Mouse (Mus musculus) kidney, embryonic 15.5 days (tissue): Measurements from ENCODE around the gene Aplnr. TPM values are rescaled to one million over a fixed set of nuclear protein-coding genes. Genes with fewer than 3 reads are reported as not detected.
A peak's percentile ranks its signal among the peaks of the same experiment; 100 is the strongest.

Experiments used
- ATAC-seq: fragments of 200-750 bp; cut with Nextera tagmentation; replicated peaks from 2 replicates; pipeline ENCODE4 v1.8.0; 2017; ENCODE audit warnings: moderate TSS enrichment; ENCODE audit not compliant: low FRiP score
- H3K27ac ChIP-seq: fragments of 300-500 bp; sonication (generic); 2 replicates; pipeline ENCODE4 v1.5.1; 2015; ENCODE audit warnings: mild to moderate bottlenecking, inconsistent platforms
- H3K27me3 ChIP-seq: fragments of 300-500 bp; sonication (generic); 2 replicates; pipeline ENCODE4 v1.6.1; 2015; ENCODE audit warnings: inconsistent platforms
- H3K36me3 ChIP-seq: fragments of 300-500 bp; sonication (generic); 2 replicates; pipeline ENCODE4 v1.6.1; 2015; ENCODE audit warnings: inconsistent platforms
- H3K4me1 ChIP-seq: fragments of 300-500 bp; sonication (generic); 2 replicates; pipeline ENCODE4 v1.6.1; 2015; ENCODE audit warnings: inconsistent platforms
- H3K4me2 ChIP-seq: fragments of 300-500 bp; sonication (generic); 2 replicates; pipeline ENCODE4 v1.6.1; 2015; ENCODE audit warnings: moderate library complexity, mild to moderate bottlenecking, inconsistent platforms
- H3K4me3 ChIP-seq: fragments of 300-500 bp; sonication (generic); replicated peaks from 2 replicates; pipeline ENCODE4 v1.5.1; 2015; ENCODE audit warnings: mild to moderate bottlenecking, inconsistent platforms
- H3K9ac ChIP-seq: fragments of 300-500 bp; sonication (generic); 2 replicates; pipeline ENCODE4 v1.6.1; 2015; ENCODE audit warnings: mild to moderate bottlenecking, inconsistent platforms
- H3K9me3 ChIP-seq: fragments of 300-500 bp; sonication (generic); replicated peaks from 2 replicates; pipeline ENCODE4 v1.6.1; 2016; ENCODE audit warnings: inconsistent platforms
- WGBS: fragments of 180-500 bp; shearing (Covaris S2); methylation state at CpG from one replicate; pipeline ENCODE4 v1.1.7; 2015; ENCODE audit warnings: mixed read lengths; 5-methylcytosine and 5-hydroxymethylcytosine counted together
- polyA plus RNA-seq: library from polyadenylated mRNA; unstranded; fragments of >200 nt; fragmentation: Nextera tagmentation; extraction: Ambion mirVana; gene quantifications from 2 replicates; pipeline ENCODE4 v1.2.1, GENCODE M21; 2015

Aplnr gene
- polyA plus RNA-seq, 1 experiment from 2014 or later, result 104 TPM

DNA sequence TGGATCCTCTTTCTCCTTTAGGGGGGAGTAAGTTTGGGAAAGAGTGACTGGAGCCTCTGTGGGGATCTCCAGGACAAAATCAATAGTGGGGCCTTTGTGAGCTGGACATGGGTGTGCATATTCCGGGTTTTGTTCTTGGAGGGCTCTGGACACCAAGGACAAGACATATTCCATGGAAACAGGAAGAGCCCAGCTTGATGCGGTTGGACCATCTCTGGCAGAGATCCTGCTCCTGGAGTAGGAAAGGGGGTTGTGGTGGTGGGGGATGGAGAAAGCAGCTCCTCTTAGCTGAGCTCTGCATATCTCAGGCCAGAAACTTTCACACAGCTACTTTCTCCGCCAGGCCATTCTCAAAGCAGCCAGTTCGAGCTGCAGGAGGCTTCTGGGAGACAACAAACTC, 3.4 kb downstream of the Aplnr start:
- Histone ChIP-seq H3K36me3 (no peaks in the 10 kb centered on the region), H3K4me2 (peak overlapping the region; percentile 33; the same call in 1 of the 2 replicates), H3K27me3 (0 out of 2 replicates have a peak, but pooled peaks cover 9% of the 10 kb centered on the region), H3K9me3 (no peaks in the 10 kb centered on the region), H3K4me1 (no peaks in the 10 kb centered on the region), H3K4me3 (peak overlapping the region; percentile 36), H3K9ac (no peak overlapping the region), H3K27ac (peak overlapping the region; percentile 48)
- 72% methylated on average over 4 of the region's 4 CpGs for WGBS
- no peak for ATAC-seq

DNA sequence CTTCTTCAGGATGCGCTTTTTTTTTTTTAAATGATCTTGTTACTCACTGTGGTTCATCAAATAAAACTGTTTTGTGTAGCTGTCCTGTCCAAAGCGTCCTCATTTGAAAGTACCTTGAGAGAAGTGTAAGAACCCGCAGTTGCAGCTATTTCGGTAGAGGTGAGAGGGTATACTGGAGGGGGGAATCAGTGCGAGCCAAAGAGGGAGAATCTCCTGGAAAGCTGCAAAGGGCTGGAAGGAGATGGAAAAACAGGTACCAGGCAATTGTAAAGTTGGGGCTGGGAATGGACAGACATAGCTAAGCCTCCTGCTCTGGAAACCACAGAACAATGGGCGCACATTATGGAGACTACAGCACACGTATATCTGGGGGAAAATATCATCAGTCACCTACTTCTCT, 3.8 kb downstream of the Aplnr start:
- peak overlapping the region; percentile 36 for H3K4me3 ChIP-seq
- H3K27ac ChIP-seq, result peak overlapping the region; percentile 48; the same call in 1 of the 2 replicates
- 76% methylated on average over 7 of the region's 7 CpGs for WGBS
- no peak overlapping the region for H3K9ac ChIP-seq
- ATAC-seq, result no peak
- H3K36me3 ChIP-seq, result no peaks in the 10 kb centered on the region
- H3K4me1 ChIP-seq, result no peaks in the 10 kb centered on the region
- H3K9me3 ChIP-seq, result no peaks in the 10 kb centered on the region
- H3K4me2 ChIP-seq, result peak overlapping the region; percentile 33
- H3K27me3 ChIP-seq, result 0 out of 2 replicates have a peak, but pooled peaks cover 9% of the 10 kb centered on the region

DNA sequence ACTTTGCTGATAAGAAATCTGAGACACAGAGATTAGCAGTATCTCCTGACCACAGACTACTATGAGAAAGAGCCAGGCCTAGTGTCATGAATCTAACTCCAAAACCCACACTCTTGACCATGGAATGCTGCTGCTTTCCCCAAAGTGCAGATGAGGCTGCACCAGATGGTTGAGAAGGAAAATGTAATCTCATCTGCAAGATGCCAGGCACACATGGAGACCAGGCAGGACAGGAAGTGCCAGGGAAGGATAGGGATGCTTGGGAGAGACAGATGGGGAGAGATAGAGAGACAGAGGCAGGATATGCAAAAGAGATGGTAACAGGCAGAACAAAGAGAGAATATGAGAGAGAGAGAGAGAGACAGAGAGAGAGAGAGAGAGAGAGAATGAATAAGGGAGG, 4.8 kb downstream of the Aplnr start:
- Histone ChIP-seq H3K27me3 (0 out of 2 replicates have a peak, but pooled peaks cover 9% of the 10 kb centered on the region), H3K4me2 (peak overlapping the region; percentile 33; the same call in 1 of the 2 replicates), H3K36me3 (no peaks in the 10 kb centered on the region), H3K4me3 (no peak overlapping the region), H3K9ac (no peak overlapping the region), H3K27ac (no peak overlapping the region), H3K9me3 (no peaks in the 10 kb centered on the region), H3K4me1 (no peaks in the 10 kb centered on the region)
- no peak for ATAC-seq

DNA sequence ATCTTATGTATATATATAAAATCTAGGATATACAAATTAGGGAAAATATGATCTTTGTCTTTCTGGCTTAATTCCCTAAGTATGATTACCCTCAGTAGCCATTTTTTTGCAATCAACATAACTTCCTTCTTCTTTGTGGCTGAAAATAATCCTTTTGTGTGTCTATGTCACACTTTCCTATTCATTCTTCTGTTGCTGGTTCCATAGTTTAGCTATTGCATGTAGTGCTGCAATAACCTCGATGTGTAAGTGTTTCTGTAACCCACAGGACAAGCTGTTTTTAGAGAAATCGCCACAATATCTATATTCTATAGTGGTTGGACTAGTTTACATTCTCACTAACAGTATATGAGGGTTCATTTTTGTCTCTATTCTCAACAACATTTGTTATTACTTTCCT, 8.9 kb downstream of the Aplnr start:
- no peaks in the 10 kb centered on the region for H3K27me3 ChIP-seq
- no peaks in the 10 kb centered on the region for H3K9me3 ChIP-seq
- no peak overlapping the region for H3K27ac ChIP-seq
- no peak overlapping the region for H3K4me3 ChIP-seq
- ATAC-seq, result no peak
- 88% methylated on average over 2 of the region's 2 CpGs for WGBS
- H3K4me1 ChIP-seq, result no peaks in the 10 kb centered on the region
- no peak overlapping the region for H3K4me2 ChIP-seq
- H3K36me3 ChIP-seq, result no peaks in the 10 kb centered on the region
- no peak overlapping the region for H3K9ac ChIP-seq

DNA sequence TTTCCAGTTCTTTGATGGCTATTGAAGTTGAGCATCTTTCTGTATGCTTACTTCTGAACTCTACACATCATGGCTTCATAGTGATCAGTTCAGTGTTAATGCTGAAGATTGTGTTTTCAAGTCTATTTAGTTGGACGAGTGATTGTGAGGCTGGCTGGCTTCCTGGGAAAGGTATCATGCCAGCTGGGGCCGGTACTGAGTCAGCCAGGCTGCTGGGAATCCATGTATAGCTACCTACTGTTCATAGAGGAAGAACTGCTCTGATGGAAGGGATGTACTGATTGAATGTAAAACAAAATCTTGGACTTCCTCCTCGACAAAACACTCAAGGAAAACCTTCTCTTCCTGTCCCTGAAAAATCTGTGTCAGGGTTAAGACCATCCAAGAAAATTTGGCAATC, 9.3 kb downstream of the Aplnr start:
- H3K9me3 ChIP-seq, result no peaks in the 10 kb centered on the region
- H3K4me2 ChIP-seq, result no peak overlapping the region
- no peaks in the 10 kb centered on the region for H3K36me3 ChIP-seq
- H3K27ac ChIP-seq, result no peak overlapping the region
- no peaks in the 10 kb centered on the region for H3K4me1 ChIP-seq
- WGBS, result 78% methylated on average over 3 of the region's 3 CpGs
- no peak overlapping the region for H3K9ac ChIP-seq
- no peak overlapping the region for H3K4me3 ChIP-seq
- H3K27me3 ChIP-seq, result no peaks in the 10 kb centered on the region
- ATAC-seq, result no peak

DNA sequence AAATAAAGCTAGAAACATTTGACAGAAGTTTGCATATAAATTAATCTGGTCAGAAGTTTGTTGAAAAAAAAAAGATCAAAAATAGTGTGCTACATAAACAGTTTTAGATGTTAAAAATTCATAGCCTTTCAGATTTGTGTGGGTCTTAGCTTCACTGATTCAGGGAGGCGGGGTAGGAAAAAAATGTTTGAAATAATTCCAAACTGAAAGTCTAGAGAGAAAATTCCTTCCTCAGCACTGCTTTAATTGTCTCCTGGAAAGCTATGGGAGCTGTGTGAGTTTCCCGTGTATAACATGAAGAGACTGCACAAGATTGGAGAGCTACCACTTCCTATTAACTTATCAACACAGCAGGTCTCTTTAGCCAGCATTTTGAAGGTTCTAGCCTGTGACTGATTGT, 11.5 kb downstream of the Aplnr start:
- Histone ChIP-seq H3K36me3 (no peaks in the 10 kb centered on the region), H3K27me3 (no peaks in the 10 kb centered on the region), H3K4me1 (no peaks in the 10 kb centered on the region), H3K9ac (no peak overlapping the region), H3K4me3 (no peak overlapping the region), H3K9me3 (no peaks in the 10 kb centered on the region), H3K4me2 (no peak overlapping the region), H3K27ac (no peak overlapping the region)
- WGBS, result 85% methylated on average over 2 of the region's 2 CpGs
- no peak for ATAC-seq

DNA sequence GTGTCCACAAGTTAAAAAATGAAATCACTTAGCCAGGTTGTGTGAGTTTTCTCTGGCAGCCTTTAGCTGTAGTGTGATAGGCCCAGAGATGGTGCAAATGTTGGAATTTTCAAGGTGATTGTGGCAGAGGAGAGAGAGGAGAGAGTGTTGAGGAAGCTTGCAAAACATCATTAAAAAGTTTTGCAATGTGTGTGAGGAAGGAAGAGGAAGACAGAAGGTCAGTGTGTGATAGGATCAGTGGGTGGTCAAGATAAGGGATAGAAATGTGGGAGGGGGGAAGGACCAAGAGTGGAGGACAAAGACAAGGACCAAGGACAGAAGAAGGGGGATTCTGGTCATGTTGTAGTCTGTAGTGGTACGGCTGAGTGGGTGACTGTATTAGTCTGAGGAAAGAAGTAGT, 14.3 kb downstream of the Aplnr start:
- no peaks in the 10 kb centered on the region for H3K9me3 ChIP-seq
- no peaks in the 10 kb centered on the region for H3K36me3 ChIP-seq
- H3K27me3 ChIP-seq, result no peaks in the 10 kb centered on the region
- no peak overlapping the region for H3K27ac ChIP-seq
- ATAC-seq, result no peak
- 64% methylated on average over 1 of the region's 1 CpGs for WGBS
- no peaks in the 10 kb centered on the region for H3K4me1 ChIP-seq
- H3K4me3 ChIP-seq, result no peak overlapping the region
- H3K4me2 ChIP-seq, result no peak overlapping the region
- H3K9ac ChIP-seq, result no peak overlapping the region

DNA sequence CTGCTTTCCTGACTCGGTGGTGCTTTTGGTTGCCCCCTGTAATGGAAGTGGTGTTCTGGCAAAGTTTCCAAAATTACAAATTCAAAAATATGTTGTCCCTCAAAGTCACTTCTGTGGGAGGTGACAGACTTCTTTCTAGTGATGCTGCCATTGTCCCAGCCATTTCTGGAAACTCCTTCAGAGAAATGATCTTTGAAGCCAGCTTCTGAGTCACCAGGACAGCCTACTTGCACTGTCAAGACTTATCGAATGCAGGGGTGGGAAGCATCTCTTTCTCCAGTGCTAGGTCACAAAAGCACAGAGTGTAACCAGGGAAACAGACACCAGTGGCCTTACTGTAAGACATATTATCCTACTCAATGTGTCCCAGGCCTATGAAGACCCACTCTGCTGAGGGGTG, 15.2 kb downstream of the Aplnr start:
- no peak overlapping the region for H3K4me3 ChIP-seq
- no peak for ATAC-seq
- whole genome bisulfite sequencing, result 78% methylated on average over 2 of the region's 2 CpGs

DNA sequence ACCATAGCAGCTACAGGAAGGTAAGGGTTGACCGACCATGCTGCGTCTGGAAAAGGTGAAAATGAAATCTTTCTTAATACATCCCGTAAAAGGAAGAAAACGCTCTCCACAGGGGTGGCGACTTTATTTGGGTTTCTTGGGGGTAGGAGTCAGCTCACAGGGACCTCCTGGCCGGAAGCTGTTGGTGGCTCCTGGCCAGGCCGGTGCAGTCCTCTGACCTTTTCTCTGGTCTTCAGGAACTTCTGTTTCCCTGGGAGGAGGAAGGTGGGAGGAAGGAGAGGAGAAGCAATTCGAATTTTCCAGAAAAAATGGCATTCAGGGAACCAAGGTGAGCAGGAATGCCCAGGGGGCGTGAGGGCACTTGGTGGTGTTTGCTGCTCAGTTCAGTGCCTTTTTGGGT, 19.3 kb downstream of the Aplnr start:
- no peaks in the 10 kb centered on the region for H3K36me3 ChIP-seq
- H3K9me3 ChIP-seq, result no peaks in the 10 kb centered on the region
- 0 out of 2 replicates have a peak, but pooled peaks cover under 1% of the 10 kb centered on the region for H3K4me1 ChIP-seq
- ATAC-seq, result no peak
- no peak overlapping the region for H3K27ac ChIP-seq
- no peak overlapping the region for H3K9ac ChIP-seq
- no peak overlapping the region for H3K4me2 ChIP-seq
- H3K4me3 ChIP-seq, result no peak overlapping the region
- 68% methylated on average over 9 of the region's 9 CpGs for WGBS
- H3K27me3 ChIP-seq, result no peaks in the 10 kb centered on the region

More for the DNA sequence above, 15.2 kb downstream of the Aplnr start:
- Histone ChIP-seq H3K4me1 (no peaks in the 10 kb centered on the region), H3K27ac (no peak overlapping the region), H3K36me3 (no peaks in the 10 kb centered on the region), H3K27me3 (no peaks in the 10 kb centered on the region), H3K9ac (no peak overlapping the region), H3K4me2 (no peak overlapping the region), H3K9me3 (no peaks in the 10 kb centered on the region)

DNA sequence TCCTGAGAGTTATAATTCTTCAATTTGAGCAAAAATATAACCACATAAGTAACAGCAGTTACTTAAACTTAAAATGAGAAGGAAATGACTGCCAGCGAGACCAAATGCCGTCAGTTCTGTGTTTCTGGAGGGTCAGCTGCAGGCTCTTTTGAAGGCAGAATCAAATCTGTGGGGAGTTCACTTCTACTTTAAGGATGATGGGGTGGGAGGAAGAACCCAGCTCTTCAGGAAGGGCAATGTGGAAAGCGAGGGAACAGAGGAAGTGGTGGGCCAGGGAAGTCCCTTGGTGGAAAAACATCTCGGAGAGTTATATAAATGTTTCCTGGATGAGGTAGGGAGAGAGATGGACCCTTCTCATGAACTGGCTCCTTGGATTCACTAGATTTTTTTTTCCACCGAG, 20.1 kb downstream of the Aplnr start:
- Histone ChIP-seq H3K27me3 (no peaks in the 10 kb centered on the region), H3K27ac (no peak overlapping the region), H3K36me3 (no peaks in the 10 kb centered on the region), H3K4me3 (no peak overlapping the region), H3K4me2 (no peak overlapping the region), H3K4me1 (peaks cover 8% of the 10 kb centered on the region; the same call in 1 of the 2 replicates), H3K9me3 (no peaks in the 10 kb centered on the region), H3K9ac (no peak overlapping the region)
- WGBS, result 87% methylated on average over 5 of the region's 5 CpGs
- ATAC-seq, result no peak

DNA sequence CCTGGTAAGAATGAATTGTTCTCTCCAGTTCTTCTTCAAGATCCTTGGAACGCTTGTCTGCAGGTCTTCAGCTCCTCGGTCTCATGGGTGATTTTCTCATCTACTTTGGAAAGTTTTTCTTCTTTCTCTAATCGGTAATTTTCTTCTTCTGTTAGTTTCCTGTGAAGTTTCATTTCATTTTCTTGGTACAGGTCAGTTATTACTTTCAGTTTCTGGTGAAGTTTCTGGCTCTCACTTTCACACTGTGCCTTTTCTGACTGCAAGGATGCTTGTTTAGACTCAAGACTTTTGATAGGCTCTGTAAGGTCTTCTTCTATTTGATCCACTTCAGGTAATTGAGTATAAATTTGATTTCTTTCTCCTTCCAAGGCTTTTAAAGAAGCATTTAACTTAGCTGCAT, 21.4 kb downstream of the Aplnr start:
- H3K9me3 ChIP-seq, result no peaks in the 10 kb centered on the region

DNA sequence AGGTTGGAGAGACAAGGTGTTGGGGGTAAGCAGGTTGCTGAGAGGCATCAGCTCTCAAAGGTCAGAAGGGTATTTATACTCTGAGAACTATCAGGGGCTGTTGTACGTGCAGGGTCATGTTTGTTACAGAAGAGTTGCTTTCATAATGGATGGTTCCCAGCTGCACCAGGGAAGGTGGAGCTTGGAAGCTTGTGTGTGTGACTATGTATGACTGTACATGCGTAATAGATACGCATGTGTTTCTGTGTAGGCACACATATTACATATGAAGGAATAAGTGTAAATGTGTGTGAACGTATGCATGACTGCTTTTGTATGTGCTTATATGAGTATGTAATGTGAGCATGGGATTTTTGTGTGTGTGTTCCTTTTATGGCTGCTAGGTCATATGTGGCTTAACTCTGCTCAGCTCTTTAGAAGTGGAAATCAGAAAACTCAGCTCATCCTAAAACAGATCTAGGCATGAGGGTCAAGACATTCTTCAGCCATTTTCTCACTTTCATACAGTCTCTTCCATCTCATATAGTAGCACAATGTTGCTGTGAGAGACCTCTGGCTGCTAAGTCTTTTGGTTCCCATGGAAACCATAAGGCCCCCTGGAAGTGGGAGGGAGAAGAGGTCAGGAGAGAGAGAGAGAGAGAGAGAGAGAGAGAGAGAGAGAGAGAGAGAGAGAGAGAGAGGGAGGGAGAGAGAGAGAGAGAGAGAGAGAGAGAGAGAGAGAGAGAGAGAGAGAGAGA, 25.0 kb downstream of the Aplnr start:
- WGBS, result 64% methylated on average over 4 of the region's 4 CpGs
- Histone ChIP-seq H3K27me3 (no peaks in the 10 kb centered on the region), H3K9me3 (no peaks in the 10 kb centered on the region), H3K36me3 (no peaks in the 10 kb centered on the region), H3K4me3 (no peak overlapping the region), H3K9ac (no peak overlapping the region), H3K4me1 (peaks cover 19% of the 10 kb centered on the region), H3K27ac (no peak overlapping the region), H3K4me2 (no peak overlapping the region)
- 0 out of 2 replicates have a peak, but pooled peaks have one; percentile 16 for ATAC-seq

More for the DNA sequence above, 21.4 kb downstream of the Aplnr start:
- H3K27me3 ChIP-seq, result no peaks in the 10 kb centered on the region
- H3K4me1 ChIP-seq, result peaks cover 14% of the 10 kb centered on the region; the same call in 1 of the 2 replicates
- H3K4me2 ChIP-seq, result no peak overlapping the region
- no peak overlapping the region for H3K4me3 ChIP-seq
- no peak overlapping the region for H3K9ac ChIP-seq
- H3K27ac ChIP-seq, result no peak overlapping the region
- ATAC-seq, result no peak
- WGBS, result 90% methylated on average over 3 of the region's 3 CpGs
- no peaks in the 10 kb centered on the region for H3K36me3 ChIP-seq

DNA sequence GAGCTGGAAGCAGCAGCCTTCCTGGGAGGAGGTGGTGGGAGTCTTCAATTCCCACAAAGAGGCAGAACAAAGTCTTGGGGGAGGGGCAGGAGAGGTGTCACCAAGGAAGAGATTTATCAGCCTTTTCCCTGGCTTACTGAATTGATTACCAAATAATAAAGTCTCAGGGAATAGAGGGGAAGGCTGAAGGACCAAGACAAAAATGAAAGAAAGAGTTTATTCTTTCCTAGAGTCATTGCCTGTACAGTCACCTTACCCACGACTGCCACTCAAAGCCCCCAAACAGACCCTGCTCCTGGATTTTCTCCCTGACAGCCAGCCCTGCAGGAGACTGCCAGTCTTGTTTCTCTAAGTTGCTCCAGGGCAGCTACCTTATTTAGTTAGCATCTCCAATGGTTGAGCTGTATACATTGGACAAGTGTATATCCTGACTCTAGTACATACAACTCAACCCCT, 25.6 kb downstream of the Aplnr start:
- Histone ChIP-seq H3K4me1 (peaks cover 19% of the 10 kb centered on the region), H3K4me3 (no peak overlapping the region), H3K27ac (no peak overlapping the region), H3K9ac (no peak overlapping the region), H3K9me3 (no peaks in the 10 kb centered on the region), H3K27me3 (no peaks in the 10 kb centered on the region), H3K4me2 (no peak overlapping the region), H3K36me3 (no peaks in the 10 kb centered on the region)
- WGBS, result 22% methylated on average over 1 of the region's 1 CpGs
- no peak for ATAC-seq
